17 mouse cellular contexts compared by ENCODE assay signal in genomic region chr11:102901199-102901598, GRCm38 (mm10). TPM values are rescaled to one million over a fixed set of nuclear protein-coding genes. Genes with fewer than 3 reads are reported as not detected.
DNase-seq lines count a peak whose midpoint lies in the region; ATAC-seq and TF ChIP-seq lines count a peak whose summit lies in the region.
"Had no signal": no experiment of that assay in that cellular context is flagged by ENCODE, and none has a peak within 500 bp of the region (broad histone marks: within the 10 kb centered on the region; RNA-seq: fewer than 3 reads in every experiment).

No protein-coding gene starts in this region.

- H3K27me3 ChIP-seq in hindbrain, embryonic 13.5 days, result peaks cover 45% of the 10 kb centered on the region
- H3K27me3 ChIP-seq in hindbrain, embryonic 16.5 days (replicated peaks; ENCODE audit: control insufficient read depth, insufficient read depth, low read length), result peaks cover 8% of the 10 kb centered on the region
- no peaks in the 10 kb centered on the region; the same call in 1 of the 2 replicates for H3K27me3 ChIP-seq in lung, embryonic 14.5 days (ENCODE audit: insufficient read depth, low read length)

- no peak for DNase-seq in lung, embryonic 14.5 days
- DNase-seq in lung, postnatal 4 days, result no peak
- no peak for DNase-seq in ES-E14 (ENCODE audit: low read depth, low spot score)
- no peak for DNase-seq in cerebellum, adult 8-10 months
- DNase-seq in left cerebral cortex, postnatal 4 days, result no peak

- no peaks in the 10 kb centered on the region for H3K9me3 ChIP-seq in hindbrain, embryonic 13.5 days
- no peaks in the 10 kb centered on the region for H3K9me3 ChIP-seq in hindbrain, embryonic 16.5 days (ENCODE audit: control insufficient read depth, low read length)
- H3K9me3 ChIP-seq in lung, embryonic 14.5 days (ENCODE audit: low read depth, low read length), result no peaks in the 10 kb centered on the region
- no peaks in the 10 kb centered on the region for H3K9me3 ChIP-seq in ES-E14 (ENCODE audit: control insufficient read depth, insufficient read depth, low read depth, low read length)
- H3K9me3 ChIP-seq: heart, embryonic 13.5 days; midbrain, embryonic 10.5 days had no signal

- peaks cover 26% of the 10 kb centered on the region for H3K4me1 ChIP-seq in hindbrain, embryonic 13.5 days (replicated peaks)
- peaks cover 5% of the 10 kb centered on the region for H3K4me1 ChIP-seq in hindbrain, embryonic 16.5 days (ENCODE audit: control insufficient read depth, insufficient read depth, low read depth, low read length)
- no peaks in the 10 kb centered on the region for H3K4me1 ChIP-seq in lung, embryonic 14.5 days (ENCODE audit: insufficient read depth)
- peaks cover 0 to 1% of the 10 kb centered on the region in 2 experiments; a peak in 1 of 4 replicates for H3K4me1 ChIP-seq in ES-E14 (ENCODE audit: control insufficient read depth in 2 of 2, insufficient read depth in 2 of 2, low read length in 2 of 2, poor library complexity in 1 of 2)

- no peak for TF ChIP-seq CTCF in lung, embryonic 14.5 days (IDR thresholded peaks at IDR 0.05; ENCODE audit: low read depth)

- in situ Hi-C loops in ES-E14 (cut with MboI; ENCODE audit: low sequenced_read_pairs in 2 of 2, unreplicated experiment in 2 of 2), result no loop called here

- H3K4me3 ChIP-seq in hindbrain, embryonic 13.5 days, result no peak overlapping the region
- no peak overlapping the region for H3K4me3 ChIP-seq in hindbrain, embryonic 16.5 days (ENCODE audit: low read length)
- no peak overlapping the region for H3K4me3 ChIP-seq in lung, embryonic 14.5 days (ENCODE audit: low read depth, low read length)
- H3K4me3 ChIP-seq in ES-E14 (ENCODE audit: insufficient read depth in 1 of 2, low read depth in 1 of 2, low read length in 2 of 2, poor library complexity in 1 of 2, severe bottlenecking in 1 of 2), result no peak overlapping the region
- H3K4me3 ChIP-seq: heart, embryonic 13.5 days; midbrain, embryonic 10.5 days had no signal

- H3K4me2 ChIP-seq in hindbrain, embryonic 13.5 days, result no peak overlapping the region
- no peak overlapping the region for H3K4me2 ChIP-seq in hindbrain, embryonic 16.5 days (ENCODE audit: low read length)
- H3K4me2 ChIP-seq in lung, embryonic 14.5 days, result no peak overlapping the region
- H3K4me2 ChIP-seq: heart, embryonic 13.5 days had no signal

- WGBS in hindbrain, embryonic 13.5 days, result 56% methylated on average over 4 of the region's 4 CpGs
- WGBS in hindbrain, embryonic 16.5 days, result 56% methylated on average over 4 of the region's 4 CpGs
- WGBS in lung, embryonic 14.5 days, result 44% methylated on average over 4 of the region's 4 CpGs

- ATAC-seq in hindbrain, embryonic 13.5 days (ENCODE audit: low FRiP score), result 0 out of 2 replicates have a peak, but pooled peaks have one; percentile 55
- ATAC-seq in hindbrain, embryonic 16.5 days, result no peak; the same call in 1 of the 2 replicates
- ATAC-seq in lung, embryonic 14.5 days (ENCODE audit: insufficient read depth), result peak; percentile 39
- peak; percentile 16 for ATAC-seq in erythroblast, adult 5-6 weeks (replicated peaks; ENCODE audit: low FRiP score, poor library complexity, severe bottlenecking)
- ATAC-seq: activated CD4-positive, CD25-positive, alpha-beta regulatory T cell, adult 4 months; CD4-positive, CD25-positive, alpha-beta regulatory T cell, adult 4 months had no signal

- intact Hi-C loops in left cerebral cortex, postnatal 4 days (cut with DNase I), result loop anchor here (2.0 to 10.0 kb wide), 2 partner anchors 92 to 154 kb away; no protein-coding TSS in a partner anchor

- H3K27ac ChIP-seq in hindbrain, embryonic 13.5 days, result 0 out of 2 replicates have a peak overlapping the region, but pooled peaks have one; percentile 1
- H3K27ac ChIP-seq in hindbrain, embryonic 16.5 days (ENCODE audit: low read depth, low read length), result no peak overlapping the region
- no peak overlapping the region for H3K27ac ChIP-seq in lung, embryonic 14.5 days (ENCODE audit: low read depth)
- H3K27ac ChIP-seq in ES-E14 (ENCODE audit: insufficient read depth, low read depth, low read length, poor library complexity, severe bottlenecking), result no peak overlapping the region
- H3K27ac ChIP-seq: heart, embryonic 13.5 days; midbrain, embryonic 10.5 days had no signal

- no peak overlapping the region for H3K9ac ChIP-seq in hindbrain, embryonic 13.5 days
- no peak overlapping the region for H3K9ac ChIP-seq in hindbrain, embryonic 16.5 days (ENCODE audit: low read depth, low read length)
- no peak overlapping the region for H3K9ac ChIP-seq in lung, embryonic 14.5 days
- H3K9ac ChIP-seq in ES-E14 (ENCODE audit: insufficient read depth, low read depth, low read length, poor library complexity, severe bottlenecking), result no peak overlapping the region
- H3K9ac ChIP-seq: forebrain, postnatal 0 days; heart, embryonic 13.5 days had no signal

- H3K36me3 ChIP-seq in hindbrain, embryonic 13.5 days, result no peaks in the 10 kb centered on the region
- no peaks in the 10 kb centered on the region for H3K36me3 ChIP-seq in hindbrain, embryonic 16.5 days (ENCODE audit: control insufficient read depth, insufficient read depth, low read length)
- peaks cover 15% of the 10 kb centered on the region for H3K36me3 ChIP-seq in lung, embryonic 14.5 days (ENCODE audit: insufficient read depth)
- peaks cover 10% of the 10 kb centered on the region for H3K36me3 ChIP-seq in ES-E14 (ENCODE audit: control insufficient read depth, insufficient read depth, low read length, poor library complexity, severe bottlenecking)

TF ChIP-seq in ES-E14, 5 proteins besides CTCF, POLR2A, EP300 and RAD21:
- TF ChIP-seq MAFK (IDR thresholded peaks at IDR 0.05; ENCODE audit: insufficient read depth, low read depth, low read length), result no peak
- TF ChIP-seq HCFC1 (IDR thresholded peaks at IDR 0.05; ENCODE audit: borderline replicate concordance, insufficient read depth, low read length), result no peak
- 0 out of 2 replicates have a peak, but pooled peaks have one; percentile 2 for TF ChIP-seq CHD2 (IDR thresholded peaks at IDR 0.05; ENCODE audit: low read depth, low read length)
- no peak for TF ChIP-seq ZC3H11A (IDR thresholded peaks at IDR 0.05; ENCODE audit: borderline replicate concordance, low read depth, low read length)
- no peak for TF ChIP-seq ZNF384 (IDR thresholded peaks at IDR 0.05; ENCODE audit: low read depth, low read length)

RNA-seq across cellular contexts. Expression of gene Gfap, which starts 0.5 kb away (rescaled TPM):
- polyA plus RNA-seq in hindbrain, embryonic 13.5 days (2015; fragmentation: Nextera tagmentation; extraction: Ambion mirVana), result 0.12 and 0.18 TPM in 2 replicates
- polyA plus RNA-seq in hindbrain, embryonic 16.5 days (2015; fragmentation: Nextera tagmentation; extraction: Ambion mirVana), result 4.8 and 15.5 TPM in 2 replicates
- 0.20 and 0.41 TPM in 2 replicates for polyA plus RNA-seq in lung, embryonic 14.5 days (2014; fragmentation: Nextera tagmentation; extraction: Ambion mirVana)
- total RNA-seq in ES-E14 (2012; rRNA removed), result 0.36 and 0.42 TPM in 2 replicates
- 26.9 and 33.2 TPM in 2 replicates for total RNA-seq in erythroblast, adult 5-6 weeks (2015; ENCODE audit: low replicate concordance)
- total RNA-seq in erythroblast, adult 5-6 weeks (2017; ENCODE audit: low replicate concordance), result 46.3 and 50.4 TPM in 2 replicates
- total RNA-seq in left cerebral cortex, postnatal 4 days (2021), result 10 to 100 TPM; 37.2 to 56.0 TPM
- polyA plus RNA-seq: activated CD4-positive, CD25-positive, alpha-beta regulatory T cell, adult 4 months; CD4-positive, CD25-positive, alpha-beta regulatory T cell, adult 4 months had no signal

RNA-seq across cellular contexts. Expression of gene Fam187a, which starts 16.2 kb away (rescaled TPM):
- not detected in 2 replicates for polyA plus RNA-seq in hindbrain, embryonic 13.5 days (2015; fragmentation: Nextera tagmentation; extraction: Ambion mirVana)
- polyA plus RNA-seq in hindbrain, embryonic 16.5 days (2015; fragmentation: Nextera tagmentation; extraction: Ambion mirVana), result not detected in 2 replicates
- polyA plus RNA-seq in lung, embryonic 14.5 days (2014; fragmentation: Nextera tagmentation; extraction: Ambion mirVana), result not detected in 2 replicates
- not detected in 2 replicates for total RNA-seq in ES-E14 (2012; rRNA removed)
- not detected in 2 replicates for total RNA-seq in erythroblast, adult 5-6 weeks (2015; ENCODE audit: low replicate concordance)
- total RNA-seq in erythroblast, adult 5-6 weeks (2017; ENCODE audit: low replicate concordance), result not detected in 2 replicates
- total RNA-seq in left cerebral cortex, postnatal 4 days (2021), result not detected
- total RNA-seq: adrenal gland, postnatal 36 days; gastrocnemius, postnatal 14 days had no signal
- polyA plus RNA-seq: activated CD4-positive, CD25-positive, alpha-beta regulatory T cell, adult 4 months; CD4-positive, CD25-positive, alpha-beta regulatory T cell, adult 4 months; forebrain, postnatal 0 days; heart, embryonic 13.5 days; intestine, embryonic 14.5 days; limb, embryonic 11.5 days; midbrain, embryonic 10.5 days had no signal

RNA-seq across cellular contexts. Expression of gene Ccdc103, which starts 20.2 kb away (rescaled TPM):
- 2.0 TPM in 2 replicates for polyA plus RNA-seq in hindbrain, embryonic 13.5 days (2015; fragmentation: Nextera tagmentation; extraction: Ambion mirVana)
- 2.2 and 2.5 TPM in 2 replicates for polyA plus RNA-seq in hindbrain, embryonic 16.5 days (2015; fragmentation: Nextera tagmentation; extraction: Ambion mirVana)
- polyA plus RNA-seq in lung, embryonic 14.5 days (2014; fragmentation: Nextera tagmentation; extraction: Ambion mirVana), result 1.8 and 1.9 TPM in 2 replicates
- total RNA-seq in ES-E14 (2012; rRNA removed), result 0.48 and 1.1 TPM in 2 replicates
- total RNA-seq in erythroblast, adult 5-6 weeks (2015; ENCODE audit: low replicate concordance), result not detected in 2 replicates
- total RNA-seq in erythroblast, adult 5-6 weeks (2017; ENCODE audit: low replicate concordance), result not detected in 2 replicates
- total RNA-seq in left cerebral cortex, postnatal 4 days (2021), result under 1 TPM; 0.48 to 0.95 TPM
- total RNA-seq: gastrocnemius, postnatal 14 days had no signal
- polyA plus RNA-seq: CD4-positive, CD25-positive, alpha-beta regulatory T cell, adult 4 months had no signal

RNA-seq across cellular contexts. Expression of gene Eftud2, which starts 20.4 kb away (rescaled TPM):
- 149 and 151 TPM in 2 replicates for polyA plus RNA-seq in hindbrain, embryonic 13.5 days (2015; fragmentation: Nextera tagmentation; extraction: Ambion mirVana)
- polyA plus RNA-seq in hindbrain, embryonic 16.5 days (2015; fragmentation: Nextera tagmentation; extraction: Ambion mirVana), result 127 and 140 TPM in 2 replicates
- polyA plus RNA-seq in lung, embryonic 14.5 days (2014; fragmentation: Nextera tagmentation; extraction: Ambion mirVana), result 218 and 242 TPM in 2 replicates
- 161 and 198 TPM in 2 replicates for total RNA-seq in ES-E14 (2012; rRNA removed)
- 49.8 and 53.9 TPM in 2 replicates for total RNA-seq in erythroblast, adult 5-6 weeks (2015; ENCODE audit: low replicate concordance)
- total RNA-seq in erythroblast, adult 5-6 weeks (2017; ENCODE audit: low replicate concordance), result 45.0 and 54.5 TPM in 2 replicates
- 100 to 1,000 TPM; 113 to 125 TPM for total RNA-seq in left cerebral cortex, postnatal 4 days (2021)

RNA-seq across cellular contexts. Expression of gene Kif18b, which starts 23.7 kb away (rescaled TPM):
- 2.4 and 2.6 TPM in 2 replicates for polyA plus RNA-seq in hindbrain, embryonic 13.5 days (2015; fragmentation: Nextera tagmentation; extraction: Ambion mirVana)
- polyA plus RNA-seq in hindbrain, embryonic 16.5 days (2015; fragmentation: Nextera tagmentation; extraction: Ambion mirVana), result 2.0 and 2.3 TPM in 2 replicates
- polyA plus RNA-seq in lung, embryonic 14.5 days (2014; fragmentation: Nextera tagmentation; extraction: Ambion mirVana), result 11.7 and 13.3 TPM in 2 replicates
- total RNA-seq in ES-E14 (2012; rRNA removed), result 38.4 and 51.0 TPM in 2 replicates
- total RNA-seq in erythroblast, adult 5-6 weeks (2015; ENCODE audit: low replicate concordance), result 10.4 and 10.7 TPM in 2 replicates
- total RNA-seq in erythroblast, adult 5-6 weeks (2017; ENCODE audit: low replicate concordance), result 18.1 TPM in 2 replicates
- total RNA-seq in left cerebral cortex, postnatal 4 days (2021), result 1 to 10 TPM; 3.7 to 4.1 TPM

Comparison
In these comparisons a context has a peak if more than half of its experiments do, and no peak if none do; other contexts are left out.
1. RNA of gene Gfap, which starts 0.5 kb away (total RNA-seq): 37.2 to 56.0 TPM in left cerebral cortex, postnatal 4 days and 26.9 to 50.4 TPM in erythroblast, adult 5-6 weeks; 0.36 to 0.42 TPM in ES-E14; every median in the first group is over 10 times any median in the second.